Mouse (Mus musculus) MEL (cell line): Measurements from ENCODE around the gene Polr2h. TPM values are rescaled to one million over a fixed set of nuclear protein-coding genes. Genes with fewer than 3 reads are reported as not detected.

Source experiments
- DNase-seq: peaks from one replicate; pipeline ENCODE4 v3.0.0; 2011; ENCODE audit warnings: low read depth, low spot score
- H3K27ac ChIP-seq: 2 replicates; pipeline ENCODE4 v1.5.1; 2012; ENCODE audit warnings: low read depth, mild to moderate bottlenecking, control low read depth, low read length, moderate library complexity; ENCODE audit not compliant: control insufficient read depth
- H3K27me3 ChIP-seq, 2 experiments: fragments of 150-350 bp in 1 of 2; sonication (generic) in 1 of 2; 2 replicates each; pipeline ENCODE4 v1.6.1; 2012; ENCODE audit warnings: low read length in 2 of 2, mild to moderate bottlenecking in 2 of 2, improper control_type of control experiment in 1 of 2, moderate library complexity in 1 of 2; ENCODE audit not compliant: insufficient read depth in 2 of 2, control insufficient read depth in 1 of 2
- H3K36me3 ChIP-seq, 2 experiments: 2 replicates each; pipeline ENCODE4 v1.6.1; 2012 to 2014; ENCODE audit warnings: low read length in 2 of 2, improper control_type of control experiment in 1 of 2, inconsistent platforms in 1 of 2, mild to moderate bottlenecking in 1 of 2; ENCODE audit not compliant: insufficient read depth in 2 of 2, control insufficient read depth in 1 of 2
- H3K4me1 ChIP-seq, 2 experiments: fragments of 150-350 bp in 1 of 2; sonication (generic) in 1 of 2; 2 replicates each; pipeline ENCODE4 v1.6.1; 2012; ENCODE audit warnings: low read length in 2 of 2, improper control_type of control experiment in 1 of 2, mild to moderate bottlenecking in 1 of 2; ENCODE audit not compliant: insufficient read depth in 2 of 2, control insufficient read depth in 1 of 2
- H3K4me3 ChIP-seq, 2 experiments: fragments of 150-350 bp in 1 of 2; sonication (generic) in 1 of 2; 2 replicates each; pipeline ENCODE4 v1.5.1; 2012; ENCODE audit warnings: low read depth in 2 of 2, low read length in 2 of 2, mild to moderate bottlenecking in 2 of 2, moderate library complexity in 2 of 2, control low read depth in 1 of 2, improper control_type of control experiment in 1 of 2; ENCODE audit not compliant: control insufficient read depth in 1 of 2, insufficient read depth in 1 of 2
- H3K79me2 ChIP-seq: 2 replicates; pipeline ENCODE4 v1.6.1; 2012; ENCODE audit warnings: mild to moderate bottlenecking, low read length, moderate library complexity; ENCODE audit not compliant: control insufficient read depth, poor library complexity, insufficient read depth
- H3K9ac ChIP-seq: 2 replicates; pipeline ENCODE4 v1.6.1; 2012; ENCODE audit warnings: low read depth, mild to moderate bottlenecking, control low read depth, low read length, moderate library complexity; ENCODE audit not compliant: control insufficient read depth, poor library complexity, severe bottlenecking
- H3K9me3 ChIP-seq: fragments of 150-350 bp; sonication (generic); replicated peaks from 2 replicates; pipeline ENCODE4 v1.6.1; 2012; ENCODE audit warnings: mild to moderate bottlenecking, low read length, improper control_type of control experiment, moderate library complexity; ENCODE audit not compliant: insufficient read depth
- CTCF ChIP-seq, 3 experiments: IDR thresholded peaks in 2 of 3; conservative IDR thresholded peaks in 1 of 3; 2 replicates each; pipeline ENCODE4 v1.5.1; 2011 to 2012; ENCODE audit warnings: low read length in 3 of 3, low read depth in 2 of 3, mild to moderate bottlenecking in 2 of 3, improper control_type of control experiment in 1 of 3, inconsistent platforms in 1 of 3, mixed read lengths in 1 of 3, moderate library complexity in 1 of 3; ENCODE audit not compliant: control insufficient read depth in 1 of 3, insufficient read depth in 1 of 3, poor library complexity in 1 of 3, severe bottlenecking in 1 of 3
- E2F4 ChIP-seq: IDR thresholded peaks from 2 replicates; pipeline ENCODE4 v1.6.1; 2011; ENCODE audit warnings: low read depth, low read length, improper control_type of control experiment, borderline replicate concordance
- ELF1 ChIP-seq: IDR thresholded peaks from 2 replicates; pipeline ENCODE4 v1.6.1; 2014; ENCODE audit warnings: low read depth, mild to moderate bottlenecking, inconsistent platforms, low read length, improper control_type of control experiment, moderate library complexity
- ETS1 ChIP-seq: IDR thresholded peaks from 2 replicates; pipeline ENCODE4 v1.6.1; 2012; ENCODE audit warnings: low read depth, mild to moderate bottlenecking, inconsistent platforms, low read length, improper control_type of control experiment, moderate library complexity
- GABPA ChIP-seq: IDR thresholded peaks from 2 replicates; pipeline ENCODE4 v1.6.1; 2012; ENCODE audit warnings: low read depth, mild to moderate bottlenecking, inconsistent platforms, low read length, improper control_type of control experiment, moderate library complexity
- GATA1 ChIP-seq: IDR thresholded peaks from 2 replicates; pipeline ENCODE4 v1.6.1; 2011; ENCODE audit warnings: low read depth, low read length, improper control_type of control experiment
- HCFC1 ChIP-seq: IDR thresholded peaks from 2 replicates; pipeline ENCODE4 v1.6.1; 2012; ENCODE audit warnings: low read depth, mild to moderate bottlenecking, inconsistent platforms, low read length, improper control_type of control experiment, moderate library complexity
- KAT2A ChIP-seq: conservative IDR thresholded peaks from 2 replicates; pipeline ENCODE4 v1.6.1; 2012; ENCODE audit warnings: low read depth, low read length, improper control_type of control experiment, inconsistent platforms
- MXI1 ChIP-seq: IDR thresholded peaks from 2 replicates; pipeline ENCODE4 v1.6.1; 2011; ENCODE audit warnings: mild to moderate bottlenecking, low read depth, low read length, improper control_type of control experiment
- MYB ChIP-seq: IDR thresholded peaks from 2 replicates; pipeline ENCODE4 v1.6.1; 2011; ENCODE audit warnings: mild to moderate bottlenecking, low read depth, low read length, improper control_type of control experiment
- MYC ChIP-seq: IDR thresholded peaks from 2 replicates; pipeline ENCODE4 v1.6.1; 2011; ENCODE audit warnings: low read depth, mild to moderate bottlenecking, low read length, improper control_type of control experiment, moderate library complexity
- NELFE ChIP-seq: IDR thresholded peaks from 2 replicates; pipeline ENCODE4 v1.6.1; 2011; ENCODE audit warnings: low read depth, low read length, improper control_type of control experiment
- NRF1 ChIP-seq: IDR thresholded peaks from 2 replicates; pipeline ENCODE4 v1.6.1; 2014; ENCODE audit warnings: low read depth, mild to moderate bottlenecking, inconsistent platforms, low read length, improper control_type of control experiment, moderate library complexity; ENCODE audit not compliant: poor library complexity, insufficient read depth, severe bottlenecking
- POLR2AphosphoS5 ChIP-seq: IDR thresholded peaks from 2 replicates; pipeline ENCODE4 v1.6.1; 2012; ENCODE audit warnings: low read depth, borderline replicate concordance, mild to moderate bottlenecking, inconsistent platforms, low read length, moderate library complexity, mixed read lengths
- SMC3 ChIP-seq: IDR thresholded peaks from 2 replicates; pipeline ENCODE4 v1.6.1; 2011; ENCODE audit warnings: low read depth, low read length, improper control_type of control experiment
- TAL1 ChIP-seq: IDR thresholded peaks from 2 replicates; pipeline ENCODE4 v1.6.1; 2012; ENCODE audit warnings: mild to moderate bottlenecking, inconsistent platforms, low read length, moderate library complexity, mixed read lengths
- TCF12 ChIP-seq: IDR thresholded peaks from 2 replicates; pipeline ENCODE4 v1.6.1; 2014; ENCODE audit warnings: low read depth, mild to moderate bottlenecking, inconsistent platforms, low read length, improper control_type of control experiment, moderate library complexity
- USF2 ChIP-seq, 2 experiments: IDR thresholded peaks; 2 replicates each; pipeline ENCODE4 v1.6.1; 2011 to 2012; ENCODE audit warnings: improper control_type of control experiment in 2 of 2, low read length in 2 of 2, borderline replicate concordance in 1 of 2, inconsistent platforms in 1 of 2, low read depth in 1 of 2, mild to moderate bottlenecking in 1 of 2; ENCODE audit not compliant: insufficient read depth in 1 of 2
- ZKSCAN1 ChIP-seq: IDR thresholded peaks from 2 replicates; pipeline ENCODE4 v1.6.1; 2012; ENCODE audit warnings: low read depth, mild to moderate bottlenecking, inconsistent platforms, low read length, improper control_type of control experiment, moderate library complexity
- ZNF384 ChIP-seq: IDR thresholded peaks from 2 replicates; pipeline ENCODE4 v1.6.1; 2012; ENCODE audit warnings: low read depth, mild to moderate bottlenecking, inconsistent platforms, low read length, improper control_type of control experiment
- polyA plus RNA-seq, 2 experiments: library from polyadenylated mRNA; stranded (reverse) in 1 of 2; unstranded in 1 of 2; fragments of >175 nt in 1 of 2; fragments of >200 nt in 1 of 2; gene quantifications; 2 replicates each; pipeline versions ENCODE4 v1.2.1 to v1.2.4; 2012; ENCODE audit warnings: low replicate concordance in 2 of 2, low read depth in 1 of 2; ENCODE audit not compliant: insufficient read length in 2 of 2, insufficient read depth in 1 of 2, missing spikeins in 1 of 2
- total RNA-seq: library from RNA; depleted of rRNA; stranded (reverse); fragments of 300-350 nt; gene quantifications from 2 replicates; pipeline ENCODE4 v1.2.3, GENCODE M21; 2012

Polr2h gene
- total and polyA plus RNA-seq, 3 experiments = 95.4 to 180 TPM; not detected in 1

DNA sequence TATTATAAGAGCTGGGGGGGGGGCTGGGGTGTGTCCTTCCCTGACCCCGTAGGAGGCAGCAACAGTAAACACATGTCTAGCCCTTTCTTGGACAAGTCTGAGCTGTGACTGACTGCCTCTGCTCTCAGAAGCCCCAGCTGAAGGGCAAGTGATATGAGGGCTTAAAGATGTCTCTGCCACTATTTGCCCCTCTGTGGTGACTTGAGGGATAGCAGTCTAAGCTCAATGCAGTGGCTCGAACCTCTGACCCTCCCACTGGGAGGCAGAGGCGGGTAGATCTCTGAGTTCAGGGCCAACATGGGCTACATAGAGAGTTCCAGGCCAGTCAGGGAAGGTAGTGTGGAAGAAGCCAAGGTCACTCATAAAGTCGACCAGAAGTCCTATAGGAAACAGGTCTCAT lies 6.7 kb upstream of the Polr2h start:
- Histone ChIP-seq H3K9ac (no peak overlapping the region), H3K4me1 (peaks cover 7 to 30% of the 10 kb centered on the region in 2 experiments), H3K36me3 (peaks cover 0 to 18% of the 10 kb centered on the region in 2 experiments; a peak in 2 of 4 replicates), H3K27me3 (no peaks in the 10 kb centered on the region), H3K79me2 (no peaks in the 10 kb centered on the region), H3K9me3 (no peaks in the 10 kb centered on the region), H3K27ac (no peak overlapping the region), H3K4me3 (no peak overlapping the region)
- TF ChIP-seq GATA1 (no peak), ETS1 (no peak), SMC3 (peak; percentile 28), ZNF384 (no peak), GABPA (no peak), USF2 (IDR thresholded peaks at IDR 0.05; ENCODE audit: borderline replicate concordance in 1 of 2, insufficient read depth in 1 of 2, low read depth in 1 of 2, low read length in 2 of 2) (no peak), E2F4 (no peak), ELF1 (no peak), MXI1 (no peak), MYB (no peak), NELFE (no peak), ZKSCAN1 (no peak), CTCF (IDR thresholded peaks at IDR 0.05 in 2 of 3, conservative IDR thresholded peaks at IDR 0.05 in 1 of 3; ENCODE audit: control insufficient read depth in 1 of 3, insufficient read depth in 1 of 3, low read depth in 2 of 3, low read length in 3 of 3, poor library complexity in 1 of 3, severe bottlenecking in 1 of 3) (peak in 1 of 3 experiments; percentile 38; a peak in 2 of 6 replicates), TCF12 (no peak), HCFC1 (no peak), NRF1 (no peak), MYC (no peak), TAL1 (no peak)
- DNase-seq = peak; percentile 46

DNA sequence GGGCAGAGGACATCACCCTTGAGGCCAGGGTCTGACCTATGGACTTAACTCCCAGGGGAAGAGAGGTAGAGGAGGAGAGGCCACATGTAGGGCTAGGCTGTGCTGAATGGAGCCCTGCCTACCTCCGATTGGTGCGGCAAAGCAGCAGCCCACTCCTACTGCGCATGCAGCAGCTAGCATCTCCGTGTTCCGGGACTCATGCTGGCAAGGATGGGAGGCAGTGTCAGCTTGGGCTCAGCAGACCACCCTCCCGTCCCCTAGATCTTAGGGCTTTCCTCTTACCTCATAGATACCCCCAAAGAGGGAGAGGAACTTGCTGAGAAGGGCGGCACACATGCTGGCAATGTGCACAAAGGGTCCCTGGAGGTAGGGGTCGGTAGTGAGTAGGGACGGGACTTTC lies 5.3 kb upstream of the Polr2h start:
- H3K4me1 ChIP-seq = peaks cover 0 to 17% of the 10 kb centered on the region in 2 experiments; a peak in 3 of 4 replicates
- H3K36me3 ChIP-seq = peaks cover 0 to 5% of the 10 kb centered on the region in 2 experiments; a peak in 1 of 4 replicates
- no peak for DNase-seq

More for the DNA sequence above, 5.3 kb upstream of the Polr2h start:
- Histone ChIP-seq H3K4me3 (no peak overlapping the region), H3K79me2 (no peaks in the 10 kb centered on the region; the same call in 1 of the 2 replicates), H3K27ac (no peak overlapping the region), H3K9ac (no peak overlapping the region), H3K9me3 (no peaks in the 10 kb centered on the region), H3K27me3 (no peaks in the 10 kb centered on the region)
- no peak for TF ChIP-seq POLR2AphosphoS5
- no peak for TF ChIP-seq KAT2A
- no peak for TF ChIP-seq MYC
- no peak for TF ChIP-seq NELFE
